Mouse (Mus musculus) embryonic fibroblast, embryonic 13.5 days (primary cell): ENCODE results near the gene Frat1. TPM values are rescaled to one million over a fixed set of nuclear protein-coding genes. Genes with fewer than 3 reads are reported as not detected.

ENCODE experiments used
- H3K27ac ChIP-seq: 2 replicates; pipeline ENCODE4 v1.5.1; 2012; ENCODE audit warnings: low read length, control low read depth, inconsistent platforms; ENCODE audit not compliant: insufficient read depth
- H3K4me1 ChIP-seq: 2 replicates; pipeline ENCODE4 v1.6.1; 2011; ENCODE audit warnings: low read length; ENCODE audit not compliant: control insufficient read depth, insufficient read depth
- H3K4me3 ChIP-seq: 2 replicates; pipeline ENCODE4 v1.5.1; 2011; ENCODE audit warnings: mild to moderate bottlenecking, control low read depth, low read length; ENCODE audit not compliant: insufficient read depth
- CTCF ChIP-seq: IDR thresholded peaks from 2 replicates; pipeline ENCODE4 v1.5.1; 2011; ENCODE audit warnings: mild to moderate bottlenecking, control low read depth, low read length, moderate library complexity, borderline replicate concordance; ENCODE audit not compliant: insufficient read depth
- POLR2A ChIP-seq: IDR thresholded peaks from 2 replicates; pipeline ENCODE4 v1.6.1; 2011; ENCODE audit warnings: low read depth, mild to moderate bottlenecking, control low read depth, low read length, moderate library complexity
- polyA plus RNA-seq: library from polyadenylated mRNA; stranded (reverse); fragments of >200 nt; gene quantifications from 2 replicates; pipeline ENCODE4 v1.2.4, GENCODE M21; 2011; ENCODE audit warnings: low read depth; ENCODE audit not compliant: missing spikeins, insufficient read length

Frat1 gene
- polyA plus RNA-seq, 1 experiment: 0.26 TPM

DNA sequence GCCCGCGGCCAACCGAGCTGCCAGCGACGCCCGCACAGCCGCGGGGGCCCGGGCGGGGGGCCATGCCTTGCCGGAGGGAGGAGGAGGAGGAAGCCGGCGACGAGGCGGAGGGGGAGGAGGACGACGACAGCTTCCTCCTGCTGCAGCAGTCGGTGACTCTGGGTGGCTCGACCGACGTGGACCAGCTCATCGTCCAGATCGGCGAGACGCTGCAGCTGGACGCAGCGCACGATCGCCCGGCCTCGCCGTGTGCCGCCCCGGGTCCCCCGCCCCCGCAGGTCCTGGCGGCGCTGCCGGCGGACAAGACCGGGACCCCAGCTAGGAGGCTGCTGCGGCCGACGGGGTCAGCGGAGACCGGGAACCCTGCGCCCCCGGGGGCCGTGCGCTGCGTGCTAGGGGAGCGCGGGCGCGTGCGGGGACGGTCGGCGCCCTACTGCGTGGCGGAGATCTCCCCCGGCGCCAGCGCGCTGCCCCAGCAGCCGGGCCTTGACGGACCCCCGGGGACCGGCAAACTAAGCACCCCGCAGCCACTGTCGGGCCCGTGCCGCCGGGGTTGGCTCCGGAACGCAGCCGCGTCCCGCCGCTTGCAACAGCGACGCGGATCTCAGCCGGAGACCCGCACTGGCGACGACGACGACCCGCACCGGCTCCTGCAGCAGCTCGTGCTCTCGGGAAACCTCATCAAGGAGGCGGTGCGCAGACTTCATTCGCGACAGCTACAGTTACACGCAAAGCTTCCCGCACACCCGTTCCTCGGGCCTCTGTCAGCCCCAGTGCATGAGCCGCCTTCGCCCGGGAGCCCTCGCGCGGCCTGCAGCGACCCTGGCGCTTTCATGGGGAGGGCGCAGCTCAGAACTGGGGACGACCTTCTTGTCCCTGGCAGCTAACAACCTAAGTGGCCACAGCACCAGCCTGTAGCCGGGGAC is 599 bp downstream of the Frat1 start:
- H3K4me3 ChIP-seq: peak overlapping the region; percentile 40
- TF ChIP-seq POLR2A (no peak), CTCF (no peak)
- no peak overlapping the region for H3K27ac ChIP-seq
- H3K4me1 ChIP-seq: no peaks in the 10 kb centered on the region

DNA sequence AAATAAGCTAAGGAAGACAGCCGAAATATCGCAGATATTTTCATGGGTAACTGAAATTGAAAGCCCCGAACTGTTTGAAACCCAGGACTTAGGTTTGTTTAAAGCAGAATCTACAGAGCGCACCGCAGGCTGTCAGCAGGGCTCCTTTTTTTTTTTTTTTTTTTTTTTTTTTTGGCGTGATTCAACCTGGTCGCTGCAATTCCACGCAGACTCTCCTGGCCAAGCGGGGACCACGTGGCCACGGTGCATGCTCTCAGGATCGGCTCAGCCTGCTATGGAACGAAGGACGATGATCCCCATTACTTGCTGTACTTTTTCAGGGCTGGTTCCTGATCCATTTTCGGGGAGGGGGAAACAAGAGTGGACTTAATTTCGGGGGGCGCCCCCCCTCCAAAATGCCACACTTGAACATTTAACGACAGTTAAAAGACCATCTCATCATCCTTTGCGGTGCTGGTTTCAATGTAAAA is 1.4 kb downstream of the Frat1 start:
- no peak for TF ChIP-seq POLR2A
- TF ChIP-seq CTCF: no peak
- H3K4me3 ChIP-seq: peak overlapping the region; percentile 40

DNA sequence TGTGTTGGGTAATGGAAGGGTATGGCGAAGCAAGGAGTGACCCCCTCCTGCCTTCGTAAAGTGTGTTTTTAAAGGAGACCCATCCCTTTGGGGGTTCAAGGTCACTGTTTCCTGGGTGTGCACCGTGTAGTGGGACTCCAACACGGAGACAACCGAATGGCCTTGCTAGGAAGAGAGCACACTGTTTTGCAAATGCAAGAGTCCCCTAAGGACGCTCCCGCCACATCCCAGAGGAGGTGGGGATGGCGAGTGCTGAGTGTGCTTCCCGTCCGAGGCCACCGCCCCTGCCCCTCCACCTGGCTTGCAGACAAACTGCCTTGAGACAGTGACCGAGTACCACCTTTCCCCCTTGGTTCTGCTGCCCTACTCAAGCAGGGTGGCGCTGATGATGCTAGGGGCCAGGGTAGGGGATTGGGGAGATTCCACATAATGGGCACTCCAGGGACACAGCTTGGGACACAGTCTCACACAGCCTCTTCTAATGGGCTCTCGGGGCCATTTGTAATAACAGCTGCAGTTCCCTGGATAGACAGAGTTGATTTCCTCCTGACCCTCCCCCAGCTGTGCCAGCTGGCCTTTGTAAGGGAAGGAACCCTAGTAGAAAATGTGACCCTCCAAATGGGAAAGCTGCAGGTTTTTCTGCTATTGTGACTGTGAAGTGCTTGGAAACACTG is 2.1 kb downstream of the Frat1 start:
- no peak for TF ChIP-seq POLR2A
- no peak for TF ChIP-seq CTCF

More for the DNA sequence above, 1.4 kb downstream of the Frat1 start:
- Histone ChIP-seq H3K4me1 (no peaks in the 10 kb centered on the region), H3K27ac (no peak overlapping the region)

DNA sequence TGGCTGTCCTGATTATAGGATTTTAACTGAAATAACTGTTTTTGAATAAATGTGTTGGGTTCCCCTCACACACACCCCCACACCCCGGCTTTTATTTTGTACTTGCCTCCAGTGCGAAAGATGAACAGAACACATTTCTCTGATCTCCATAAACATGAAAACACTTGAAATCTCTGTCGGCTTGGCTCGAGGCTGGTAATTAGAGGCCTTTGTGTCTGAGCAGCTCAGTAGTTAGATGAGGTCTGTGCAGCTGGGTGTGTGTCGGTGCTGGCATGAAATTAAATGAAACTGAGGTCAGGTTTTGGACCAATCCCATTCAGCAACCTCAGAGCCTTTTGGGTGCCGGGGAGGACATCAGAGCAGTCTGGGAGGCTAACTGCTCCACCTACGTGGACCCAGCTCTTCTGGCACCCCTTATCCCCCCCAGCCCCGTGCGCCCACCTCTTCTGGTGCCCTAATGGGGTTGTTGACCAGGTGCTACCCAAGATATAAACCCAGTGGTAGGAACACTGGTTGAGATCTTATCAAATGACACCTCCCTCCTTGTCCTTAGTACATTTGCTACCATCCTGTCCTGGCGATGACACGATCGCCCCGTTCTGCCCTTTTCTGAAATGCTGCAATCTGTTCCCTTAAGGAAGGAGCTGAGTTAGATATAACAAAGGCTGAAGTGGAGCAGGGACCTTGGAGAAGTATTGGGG is 2.9 kb downstream of the Frat1 start:
- Histone ChIP-seq H3K27ac (no peak overlapping the region), H3K4me1 (no peaks in the 10 kb centered on the region), H3K4me3 (no peak overlapping the region)
- TF ChIP-seq POLR2A (no peak), CTCF (no peak)

More for the DNA sequence above, 2.1 kb downstream of the Frat1 start:
- H3K4me1 ChIP-seq: no peaks in the 10 kb centered on the region
- H3K27ac ChIP-seq: no peak overlapping the region
- H3K4me3 ChIP-seq: no peak overlapping the region

DNA sequence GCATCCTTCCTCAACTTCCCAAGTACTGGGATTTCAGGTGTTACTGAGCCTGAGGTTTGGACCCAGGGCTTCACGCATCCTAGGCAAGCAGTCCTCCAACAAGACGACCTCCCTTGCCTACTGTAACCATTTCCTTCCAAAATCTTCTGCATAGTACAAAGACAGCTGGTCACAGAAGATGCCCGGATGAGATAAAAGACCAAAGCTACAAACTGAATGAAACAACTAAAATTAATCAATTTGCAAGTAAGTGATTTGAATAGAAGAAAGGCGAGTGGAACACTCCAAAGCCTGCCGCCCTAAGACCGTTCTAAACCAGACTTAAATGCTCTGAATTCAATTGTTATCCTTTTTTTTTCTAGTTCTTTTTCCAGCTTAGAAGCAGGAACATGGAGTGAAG is 5.6 kb downstream of the Frat1 start:
- Histone ChIP-seq H3K27ac (no peak overlapping the region), H3K4me3 (no peak overlapping the region), H3K4me1 (no peaks in the 10 kb centered on the region)
- no peak for TF ChIP-seq POLR2A
- no peak for TF ChIP-seq CTCF

DNA sequence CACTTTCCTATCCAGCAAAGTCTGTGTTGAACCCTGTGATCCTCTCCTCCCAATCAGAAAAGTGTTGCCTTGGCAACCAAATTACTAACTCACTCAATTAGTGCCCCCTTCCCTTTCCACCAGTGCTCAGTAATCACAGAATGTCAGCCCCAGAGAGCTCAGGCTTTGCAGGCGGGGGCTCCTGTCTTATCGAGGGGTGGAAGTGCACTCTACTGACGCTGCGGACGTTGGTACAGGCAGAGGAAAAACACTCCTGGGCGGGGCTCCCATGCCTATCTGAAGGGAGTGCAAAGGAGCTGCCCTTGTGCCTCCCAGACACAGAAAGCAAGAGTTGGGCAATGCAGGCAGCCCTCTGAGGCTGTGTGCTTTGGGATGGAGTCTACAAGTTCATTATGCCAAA is 6.0 kb downstream of the Frat1 start:
- no peak overlapping the region for H3K4me3 ChIP-seq
- TF ChIP-seq CTCF: no peak
- no peak for TF ChIP-seq POLR2A
- no peaks in the 10 kb centered on the region for H3K4me1 ChIP-seq
- H3K27ac ChIP-seq: no peak overlapping the region

DNA sequence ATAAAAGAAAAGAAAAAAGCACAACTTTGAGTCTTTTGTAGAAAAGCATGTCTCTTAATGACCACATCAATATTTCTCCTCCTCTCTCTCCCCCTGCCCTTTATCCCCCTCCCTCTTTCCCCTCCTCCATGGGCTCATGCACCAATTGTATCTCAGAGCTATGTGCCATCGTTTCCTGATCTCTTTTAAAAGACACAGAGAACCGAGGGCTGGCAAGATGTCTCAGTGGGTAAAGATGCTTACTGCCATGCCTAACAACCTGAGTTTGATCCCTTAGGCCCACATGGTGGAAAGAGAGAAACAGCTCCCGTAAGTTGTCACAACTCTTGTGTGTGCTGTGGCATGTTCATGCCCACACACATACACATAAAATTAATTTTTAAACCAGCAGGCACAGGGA is 6.9 kb downstream of the Frat1 start:
- H3K4me1 ChIP-seq: no peaks in the 10 kb centered on the region

DNA sequence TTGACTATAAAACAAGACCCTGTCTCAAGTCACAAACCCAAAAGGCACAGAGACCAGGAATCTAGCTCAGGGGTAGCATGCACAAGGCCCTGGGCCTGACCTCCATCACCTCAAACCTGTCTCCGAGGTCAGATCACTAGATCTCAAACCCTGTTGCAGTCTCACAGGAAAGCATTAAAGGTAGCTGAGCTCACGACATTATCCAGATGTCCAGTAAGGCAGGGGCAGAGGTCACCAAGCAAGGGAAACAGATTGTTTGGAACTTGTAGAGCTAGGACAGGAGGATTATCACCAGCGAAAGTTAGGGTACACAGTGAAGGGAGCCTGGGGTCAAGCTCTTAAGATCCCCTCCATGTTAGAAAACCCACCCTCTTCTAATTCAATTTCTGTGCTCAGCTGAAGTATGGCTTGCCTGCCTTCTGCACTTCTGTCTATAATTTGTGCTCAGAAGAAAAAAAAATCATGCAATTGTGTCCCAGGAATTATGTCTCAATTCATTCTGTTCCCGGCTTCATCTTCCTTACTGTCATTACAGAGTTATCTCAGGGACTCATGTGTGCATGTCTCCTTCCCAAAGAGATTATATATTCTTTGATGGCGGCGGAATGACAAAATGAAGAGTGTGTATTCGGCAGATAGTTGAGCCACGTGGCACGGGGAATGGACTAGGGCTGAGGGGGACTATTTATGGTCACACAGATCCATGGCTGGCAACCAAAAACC is 7.6 kb downstream of the Frat1 start:
- no peaks in the 10 kb centered on the region for H3K4me1 ChIP-seq
- TF ChIP-seq POLR2A (no peak), CTCF (no peak)

More for the DNA sequence above, 6.9 kb downstream of the Frat1 start:
- Histone ChIP-seq H3K4me3 (no peak overlapping the region), H3K27ac (no peak overlapping the region)
- TF ChIP-seq CTCF (no peak), POLR2A (no peak)

DNA sequence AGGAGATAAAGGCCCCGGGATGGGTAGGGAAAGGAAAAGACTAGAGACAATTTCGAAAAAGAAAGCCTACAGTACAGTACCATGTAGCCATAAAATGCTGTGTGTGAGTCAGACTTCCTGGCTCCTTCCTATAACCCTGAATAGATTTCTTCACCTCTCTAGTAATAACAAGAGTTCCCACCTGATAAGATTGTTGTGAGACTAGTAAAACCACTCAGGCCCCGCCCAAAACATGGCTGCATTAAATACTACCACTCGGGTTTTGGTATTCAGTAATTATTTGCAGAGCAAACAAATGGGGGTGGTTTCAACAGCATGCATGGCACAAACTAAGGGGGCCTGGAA is 8.1 kb downstream of the Frat1 start:
- Histone ChIP-seq H3K4me3 (no peak overlapping the region), H3K27ac (no peak overlapping the region), H3K4me1 (no peaks in the 10 kb centered on the region)
- TF ChIP-seq POLR2A (no peak), CTCF (no peak)

More for the DNA sequence above, 7.6 kb downstream of the Frat1 start:
- no peak overlapping the region for H3K4me3 ChIP-seq
- no peak overlapping the region for H3K27ac ChIP-seq

DNA sequence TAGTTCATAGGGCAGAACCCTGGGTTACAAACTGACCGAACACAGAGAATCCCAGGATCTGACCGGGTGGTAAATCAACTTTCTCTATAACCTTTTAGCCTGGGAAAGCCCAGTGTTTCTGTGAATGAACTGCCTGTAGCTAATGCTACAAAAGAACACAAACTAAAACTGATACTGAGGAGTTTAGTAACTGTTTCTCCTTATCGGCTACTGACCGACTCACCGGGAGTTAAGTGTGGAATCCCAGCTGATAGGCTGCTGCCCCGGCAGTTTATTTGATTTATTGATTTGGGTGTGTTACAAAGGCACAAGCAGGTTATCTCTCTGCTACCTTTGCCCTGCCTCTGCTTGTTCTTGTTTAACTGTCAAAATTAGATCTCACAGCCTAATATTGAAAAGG is 9.0 kb downstream of the Frat1 start:
- no peak overlapping the region for H3K27ac ChIP-seq
- no peak overlapping the region for H3K4me3 ChIP-seq
- TF ChIP-seq CTCF (no peak), POLR2A (no peak)
- no peaks in the 10 kb centered on the region for H3K4me1 ChIP-seq
